Mouse (Mus musculus): ENCODE measurements around the gene Prkg1. TPM values are rescaled to one million over a fixed set of nuclear protein-coding genes. Genes with fewer than 3 reads are reported as not detected.

Gene Prkg1
- polyA plus RNA-seq, 1 experiment from 2014 or later: 5.7 TPM

DNA sequence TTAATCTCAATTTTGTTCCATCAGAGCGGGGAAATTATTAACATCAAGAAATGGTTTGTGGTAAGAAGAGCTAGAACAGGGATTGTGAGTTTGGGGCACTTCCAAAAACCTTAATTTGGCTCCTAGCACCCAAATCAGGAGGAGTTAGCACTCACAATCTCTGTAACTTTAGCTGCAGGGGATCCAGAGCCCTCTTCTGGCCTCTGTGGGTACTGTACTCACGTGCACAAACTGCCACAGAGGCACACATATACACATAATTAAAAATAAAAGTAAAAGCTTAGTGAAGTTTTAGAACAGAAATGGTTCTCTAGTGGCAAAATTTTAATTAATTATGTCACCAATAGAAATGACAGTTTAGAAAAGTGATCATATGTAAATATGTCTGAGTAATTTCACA lies 614.9 kb downstream of the Prkg1 start:
- Histone ChIP-seq H3K9ac (replicated peaks) (no peak overlapping the region), H3K9me3 (no peaks in the 10 kb centered on the region), H3K27ac (no peak overlapping the region), H3K4me2 (no peak overlapping the region), H3K27me3 (no peaks in the 10 kb centered on the region), H3K4me3 (replicated peaks) (no peak overlapping the region), H3K4me1 (replicated peaks) (no peaks in the 10 kb centered on the region), H3K36me3 (no peaks in the 10 kb centered on the region)
- ATAC-seq (ENCODE audit: insufficient number of reproducible peaks, insufficient read depth, low FRiP score, low TSS enrichment, low read depth): no peak
- 89% methylated on average over 2 of the region's 2 CpGs for WGBS

DNA sequence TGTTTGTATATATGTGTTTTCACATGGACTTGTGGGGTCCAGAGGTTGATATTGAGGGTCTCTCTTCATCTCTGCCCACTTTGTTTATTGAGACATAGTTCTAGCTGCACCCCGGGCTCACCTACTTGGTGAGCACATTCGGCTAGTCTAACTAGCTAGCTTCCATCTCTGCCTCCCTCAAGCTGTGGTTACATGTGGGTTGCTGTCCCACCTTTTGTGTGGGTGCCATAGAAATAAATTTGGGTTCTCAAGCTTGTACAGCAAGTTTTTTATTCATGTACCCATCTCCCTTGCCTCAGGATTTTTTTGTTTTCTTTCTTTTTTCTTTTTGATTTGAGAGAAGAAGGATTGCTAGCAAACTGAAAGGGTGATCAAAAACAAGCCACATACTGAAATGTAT lies 617.4 kb downstream of the Prkg1 start:
- H3K36me3 ChIP-seq: no peaks in the 10 kb centered on the region
- no peak overlapping the region for H3K27ac ChIP-seq
- WGBS: 100% methylated on average over 2 of the region's 2 CpGs
- ATAC-seq (ENCODE audit: insufficient number of reproducible peaks, insufficient read depth, low FRiP score, low TSS enrichment, low read depth): no peak
- no peak overlapping the region for H3K4me3 ChIP-seq (replicated peaks)
- H3K27me3 ChIP-seq: no peaks in the 10 kb centered on the region
- no peak overlapping the region for H3K4me2 ChIP-seq
- H3K9me3 ChIP-seq: no peaks in the 10 kb centered on the region
- no peak overlapping the region for H3K9ac ChIP-seq (replicated peaks)
- H3K4me1 ChIP-seq (replicated peaks): no peaks in the 10 kb centered on the region

DNA sequence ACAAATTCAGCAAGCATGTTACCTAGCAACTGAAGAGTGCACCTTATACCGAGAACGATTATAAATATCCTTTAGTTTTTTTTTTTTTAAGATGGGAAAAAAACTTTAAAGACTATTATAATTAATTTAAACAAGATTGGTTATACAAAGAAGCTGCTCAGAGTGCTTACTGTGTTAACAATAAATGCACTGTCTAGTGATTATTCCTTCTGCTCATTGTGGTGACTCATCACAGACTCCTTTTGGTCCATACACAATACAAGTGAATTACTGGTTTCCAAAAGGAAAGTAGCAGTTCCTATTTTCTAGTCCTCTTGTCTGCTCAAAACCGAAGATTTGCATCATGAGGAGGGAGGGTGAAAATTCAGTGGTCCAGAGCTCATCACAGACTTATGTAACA lies 618.7 kb downstream of the Prkg1 start:
- H3K27ac ChIP-seq: no peak overlapping the region
- H3K4me2 ChIP-seq: no peak overlapping the region
- H3K4me1 ChIP-seq (replicated peaks): no peaks in the 10 kb centered on the region
- no peaks in the 10 kb centered on the region for H3K27me3 ChIP-seq
- no peak overlapping the region for H3K9ac ChIP-seq (replicated peaks)
- ATAC-seq (ENCODE audit: insufficient number of reproducible peaks, insufficient read depth, low FRiP score, low TSS enrichment, low read depth): no peak
- H3K4me3 ChIP-seq (replicated peaks): no peak overlapping the region
- WGBS: 82% methylated on average over 3 of the region's 3 CpGs
- no peaks in the 10 kb centered on the region for H3K36me3 ChIP-seq
- no peaks in the 10 kb centered on the region for H3K9me3 ChIP-seq

DNA sequence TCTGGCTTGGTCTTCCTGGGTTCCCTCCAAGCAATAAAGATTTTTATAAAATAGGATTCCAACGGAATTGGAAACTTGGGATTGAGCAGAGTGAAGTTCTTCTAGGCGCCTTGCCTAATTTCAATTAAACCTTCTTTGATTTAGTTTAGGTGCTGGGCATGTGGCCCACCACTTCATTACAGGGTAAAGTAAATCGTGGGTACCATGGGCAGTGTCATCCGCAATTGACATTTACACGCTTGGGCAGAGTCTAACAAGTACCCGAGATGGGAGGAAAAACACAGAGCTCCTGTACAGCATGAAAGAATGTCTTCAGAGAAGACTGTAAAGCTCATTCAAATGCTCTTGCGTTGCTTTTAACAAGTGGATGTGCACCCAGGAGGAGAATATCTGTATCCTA lies 622.9 kb downstream of the Prkg1 start:
- H3K4me3 ChIP-seq (replicated peaks): no peak overlapping the region
- no peaks in the 10 kb centered on the region for H3K36me3 ChIP-seq
- H3K9ac ChIP-seq (replicated peaks): no peak overlapping the region
- no peak overlapping the region for H3K4me2 ChIP-seq
- WGBS: 82% methylated on average over 7 of the region's 7 CpGs
- no peak for ATAC-seq (ENCODE audit: insufficient number of reproducible peaks, insufficient read depth, low FRiP score, low TSS enrichment, low read depth)
- no peaks in the 10 kb centered on the region for H3K27me3 ChIP-seq
- H3K9me3 ChIP-seq: no peaks in the 10 kb centered on the region
- H3K4me1 ChIP-seq (replicated peaks): no peaks in the 10 kb centered on the region
- no peak overlapping the region for H3K27ac ChIP-seq

DNA sequence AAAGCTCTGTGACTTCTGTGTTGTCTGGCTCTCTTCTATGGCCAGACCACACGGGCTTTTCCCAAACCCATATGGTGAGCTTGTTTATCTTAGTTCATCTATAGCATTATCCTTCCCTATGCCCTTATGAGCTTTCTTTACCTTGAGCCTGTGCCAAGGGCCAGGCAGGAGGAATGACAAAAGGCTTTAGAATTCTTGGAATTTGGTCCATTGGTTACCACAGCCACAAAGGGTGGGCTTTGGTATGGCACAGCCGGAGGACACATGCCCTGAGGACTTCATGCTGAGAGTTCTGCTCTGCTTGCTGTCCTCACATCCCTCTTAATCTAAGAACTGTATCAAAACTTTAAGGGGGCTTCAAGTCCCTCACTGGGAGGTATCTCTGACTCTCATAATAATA lies 628.5 kb downstream of the Prkg1 start:
- Histone ChIP-seq H3K27ac (no peak overlapping the region), H3K4me3 (replicated peaks) (no peak overlapping the region), H3K9ac (replicated peaks) (no peak overlapping the region), H3K9me3 (no peaks in the 10 kb centered on the region), H3K4me1 (replicated peaks) (no peaks in the 10 kb centered on the region), H3K4me2 (no peak overlapping the region), H3K36me3 (no peaks in the 10 kb centered on the region), H3K27me3 (no peaks in the 10 kb centered on the region)
- WGBS: 50% methylated on average over 2 of the region's 2 CpGs
- ATAC-seq (ENCODE audit: insufficient number of reproducible peaks, insufficient read depth, low FRiP score, low TSS enrichment, low read depth): no peak

DNA sequence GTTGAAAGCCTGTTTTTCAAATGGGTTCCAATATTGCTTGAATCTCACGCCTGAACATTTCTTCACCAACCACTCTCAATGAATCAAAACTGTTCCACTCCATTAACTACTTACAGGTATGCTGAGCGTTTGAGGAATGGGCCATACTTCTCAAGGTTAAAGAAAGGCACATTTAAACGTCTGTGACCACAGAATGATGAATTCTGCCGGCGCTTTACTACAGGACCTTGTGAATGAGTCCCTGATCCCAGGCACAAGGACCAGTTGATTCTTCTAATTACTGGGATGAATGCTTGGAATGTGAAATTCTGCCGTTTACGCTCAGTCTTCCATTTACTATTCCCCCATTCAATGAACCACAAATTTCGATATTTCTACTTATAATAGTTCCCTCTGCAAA lies 632.2 kb downstream of the Prkg1 start:
- Histone ChIP-seq H3K27ac (no peak overlapping the region), H3K36me3 (no peaks in the 10 kb centered on the region), H3K4me3 (replicated peaks) (no peak overlapping the region), H3K27me3 (no peaks in the 10 kb centered on the region), H3K9ac (replicated peaks) (no peak overlapping the region), H3K4me2 (no peak overlapping the region), H3K4me1 (replicated peaks) (no peaks in the 10 kb centered on the region), H3K9me3 (no peaks in the 10 kb centered on the region)
- ATAC-seq (ENCODE audit: insufficient number of reproducible peaks, insufficient read depth, low FRiP score, low TSS enrichment, low read depth): no peak
- WGBS: 77% methylated on average over 8 of the region's 8 CpGs

DNA sequence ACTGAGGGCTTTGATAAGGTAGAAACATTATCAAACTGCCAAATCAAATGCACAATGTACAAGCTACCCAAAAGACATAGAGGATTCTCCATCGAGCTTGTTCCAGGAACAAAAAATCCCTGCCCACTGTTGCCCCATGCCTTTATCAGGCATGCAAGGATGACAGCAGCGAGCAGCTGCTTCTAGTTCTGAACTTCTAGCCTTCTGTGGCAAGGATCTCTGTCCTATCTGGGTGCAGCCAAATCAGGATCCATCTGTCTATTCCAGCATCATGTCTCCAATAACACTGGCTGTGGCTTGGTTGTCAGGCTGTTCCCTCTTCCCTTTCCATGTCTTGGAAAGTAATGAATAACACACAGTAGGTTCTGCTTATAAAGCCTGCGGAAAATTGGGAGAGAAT lies 640.2 kb downstream of the Prkg1 start:
- WGBS: 89% methylated on average over 3 of the region's 3 CpGs
- Histone ChIP-seq H3K9me3 (no peaks in the 10 kb centered on the region), H3K4me3 (replicated peaks) (no peak overlapping the region), H3K36me3 (no peaks in the 10 kb centered on the region), H3K27ac (no peak overlapping the region), H3K9ac (replicated peaks) (no peak overlapping the region), H3K4me1 (replicated peaks) (no peaks in the 10 kb centered on the region), H3K4me2 (no peak overlapping the region), H3K27me3 (no peaks in the 10 kb centered on the region)
- no peak for ATAC-seq (ENCODE audit: insufficient number of reproducible peaks, insufficient read depth, low FRiP score, low TSS enrichment, low read depth)

DNA sequence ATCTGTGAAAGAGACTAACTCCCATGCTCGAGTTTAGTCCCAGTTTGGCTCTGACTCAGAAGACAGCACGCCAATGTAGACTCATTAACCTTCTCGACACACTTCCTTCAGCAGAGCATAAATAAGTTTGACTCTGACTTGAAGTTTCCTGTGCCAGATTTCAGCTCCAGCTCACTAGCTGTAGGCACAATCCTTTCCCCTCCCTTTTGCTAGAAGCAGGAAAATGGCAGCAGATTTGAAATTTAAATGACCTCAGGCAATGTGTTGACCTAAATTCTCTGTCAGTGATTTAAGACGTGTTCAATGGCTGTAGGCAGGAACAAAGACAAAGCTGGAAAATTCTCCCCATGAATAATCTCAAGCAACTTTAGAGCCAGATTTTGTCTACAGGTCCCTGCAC lies 650.1 kb downstream of the Prkg1 start:
- no peak overlapping the region for H3K27ac ChIP-seq
- H3K27me3 ChIP-seq: no peaks in the 10 kb centered on the region
- WGBS: 33% methylated on average over 4 of the region's 4 CpGs
- H3K9me3 ChIP-seq: no peaks in the 10 kb centered on the region
- no peaks in the 10 kb centered on the region for H3K4me1 ChIP-seq (replicated peaks)
- no peak for ATAC-seq (ENCODE audit: insufficient number of reproducible peaks, insufficient read depth, low FRiP score, low TSS enrichment, low read depth)
- H3K4me2 ChIP-seq: no peak overlapping the region
- H3K4me3 ChIP-seq (replicated peaks): no peak overlapping the region
- H3K36me3 ChIP-seq: no peaks in the 10 kb centered on the region
- H3K9ac ChIP-seq (replicated peaks): no peak overlapping the region

DNA sequence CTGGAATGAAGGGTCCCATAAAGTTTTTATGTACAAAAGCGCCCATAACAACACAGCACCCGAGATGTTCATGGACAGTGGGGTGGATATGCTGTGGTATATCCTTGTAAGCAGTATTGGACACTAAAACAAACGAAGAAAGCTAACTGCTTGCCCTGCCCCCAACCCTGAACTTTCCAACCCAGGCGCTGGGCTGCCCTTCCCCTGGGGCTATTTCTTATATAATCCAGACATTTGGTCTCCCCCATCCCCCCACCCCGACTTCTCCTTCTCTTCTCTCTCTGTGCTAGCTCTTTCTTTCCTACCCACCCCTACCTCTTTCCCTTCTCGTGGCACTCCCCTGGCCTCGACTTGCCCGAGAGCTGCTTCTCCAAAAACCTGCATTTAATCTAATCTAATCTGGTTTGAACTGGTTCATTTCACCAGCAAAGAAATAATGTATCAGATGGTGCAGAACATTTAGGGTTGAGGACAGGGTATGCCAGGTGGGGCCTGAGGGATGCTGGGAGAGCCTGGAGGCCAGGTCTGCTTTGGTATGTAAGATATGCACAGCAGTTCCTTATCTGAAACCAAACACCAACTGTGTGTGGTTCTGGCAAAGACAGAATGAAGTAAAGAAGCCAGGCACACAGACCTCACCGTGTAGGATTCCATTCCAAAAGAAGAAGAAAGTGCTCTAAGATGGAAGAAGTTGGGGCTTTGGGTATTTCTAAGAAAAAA lies 657.8 kb downstream of the Prkg1 start:
- 18% methylated on average over 9 of the region's 9 CpGs for WGBS
- no peak for ATAC-seq (ENCODE audit: insufficient number of reproducible peaks, insufficient read depth, low FRiP score, low TSS enrichment, low read depth)
- H3K4me3 ChIP-seq (replicated peaks): no peak overlapping the region

DNA sequence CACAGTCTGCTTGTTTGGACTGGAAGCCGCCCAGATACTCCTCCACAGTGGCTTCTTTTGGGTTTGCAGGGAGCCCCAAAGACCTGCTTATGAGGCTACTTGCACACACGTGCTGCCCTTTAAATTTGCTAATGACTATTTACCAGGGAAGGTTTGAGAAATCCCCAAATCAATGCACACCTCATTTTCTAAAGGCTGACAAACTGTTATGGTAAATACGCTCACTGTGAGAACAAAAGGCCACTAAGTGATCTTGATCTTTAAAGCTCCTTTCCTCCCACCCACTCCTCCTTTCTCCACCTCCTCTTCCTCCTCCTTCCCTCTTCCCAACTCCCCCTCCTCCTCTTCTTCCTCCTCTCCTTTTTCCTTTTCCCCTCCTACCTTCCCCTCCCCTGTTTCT lies 658.8 kb downstream of the Prkg1 start:
- H3K4me1 ChIP-seq (replicated peaks): peaks cover 10% of the 10 kb centered on the region
- H3K9ac ChIP-seq (replicated peaks): no peak overlapping the region
- WGBS: 36% methylated on average over 3 of the region's 3 CpGs
- H3K27ac ChIP-seq: no peak overlapping the region
- ATAC-seq (ENCODE audit: insufficient number of reproducible peaks, insufficient read depth, low FRiP score, low TSS enrichment, low read depth): no peak
- no peaks in the 10 kb centered on the region for H3K36me3 ChIP-seq
- H3K4me2 ChIP-seq: no peak overlapping the region
- H3K27me3 ChIP-seq: no peaks in the 10 kb centered on the region
- no peaks in the 10 kb centered on the region for H3K9me3 ChIP-seq
- H3K4me3 ChIP-seq (replicated peaks): no peak overlapping the region

More for the DNA sequence above, 657.8 kb downstream of the Prkg1 start:
- H3K9ac ChIP-seq (replicated peaks): no peak overlapping the region
- no peak overlapping the region for H3K4me2 ChIP-seq
- H3K36me3 ChIP-seq: no peaks in the 10 kb centered on the region
- peaks cover 10% of the 10 kb centered on the region for H3K4me1 ChIP-seq (replicated peaks)
- no peak overlapping the region for H3K27ac ChIP-seq
- H3K9me3 ChIP-seq: no peaks in the 10 kb centered on the region
- H3K27me3 ChIP-seq: no peaks in the 10 kb centered on the region

DNA sequence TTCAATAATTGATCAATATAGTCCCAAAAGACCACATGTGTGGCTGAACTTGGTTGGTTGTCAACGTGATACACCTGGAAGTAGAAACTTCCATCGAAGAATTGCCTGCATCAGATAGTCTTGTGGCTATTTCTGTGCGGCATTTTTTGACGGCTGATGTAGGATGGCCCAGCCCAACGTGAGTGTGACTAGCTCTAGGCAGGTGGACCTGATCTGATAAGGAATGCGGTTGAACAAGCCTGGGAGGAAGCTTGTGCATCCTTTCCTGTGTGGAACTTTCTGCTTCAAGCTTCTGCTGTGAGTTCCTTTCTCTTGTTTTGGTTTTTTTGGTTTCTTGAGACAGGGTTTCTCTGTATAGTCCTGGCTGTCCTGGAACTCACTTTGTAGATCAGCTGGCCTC lies 660.1 kb downstream of the Prkg1 start:
- no peak overlapping the region for H3K27ac ChIP-seq
- WGBS: 84% methylated on average over 6 of the region's 6 CpGs
- peaks cover 10% of the 10 kb centered on the region for H3K4me1 ChIP-seq (replicated peaks)
- H3K9me3 ChIP-seq: no peaks in the 10 kb centered on the region
- no peak overlapping the region for H3K4me2 ChIP-seq
- no peak for ATAC-seq (ENCODE audit: insufficient number of reproducible peaks, insufficient read depth, low FRiP score, low TSS enrichment, low read depth)
- no peaks in the 10 kb centered on the region for H3K27me3 ChIP-seq
- H3K9ac ChIP-seq (replicated peaks): no peak overlapping the region
- no peaks in the 10 kb centered on the region for H3K36me3 ChIP-seq
- H3K4me3 ChIP-seq (replicated peaks): no peak overlapping the region

DNA sequence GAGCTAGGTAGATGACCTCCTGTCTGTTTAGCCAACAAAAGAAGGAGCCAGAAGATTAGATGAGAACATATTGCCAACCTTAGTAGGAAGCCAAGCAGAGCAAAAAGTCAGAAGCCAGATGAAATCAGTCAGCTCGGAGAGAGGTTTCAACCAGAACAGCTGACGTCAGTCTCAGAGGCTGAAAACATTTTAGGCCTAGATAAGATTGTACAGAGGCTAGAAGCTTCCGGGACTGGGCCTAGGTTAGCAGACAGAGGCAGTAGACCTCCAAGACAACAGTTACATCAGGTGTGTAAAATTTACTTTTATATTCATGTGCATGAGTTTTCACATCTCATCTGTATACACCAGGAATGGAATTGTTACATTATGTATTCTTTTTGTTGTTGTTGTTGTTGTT lies 665.5 kb downstream of the Prkg1 start:
- ATAC-seq (ENCODE audit: insufficient number of reproducible peaks, insufficient read depth, low FRiP score, low TSS enrichment, low read depth): no peak
- WGBS: 85% methylated on average over 3 of the region's 3 CpGs
- Histone ChIP-seq H3K4me1 (replicated peaks) (no peaks in the 10 kb centered on the region), H3K36me3 (no peaks in the 10 kb centered on the region), H3K4me2 (no peak overlapping the region), H3K4me3 (replicated peaks) (no peak overlapping the region), H3K9ac (replicated peaks) (no peak overlapping the region), H3K27me3 (no peaks in the 10 kb centered on the region), H3K27ac (no peak overlapping the region), H3K9me3 (no peaks in the 10 kb centered on the region)

All from limb, embryonic 12.5 days (tissue).